Mouse (Mus musculus): ENCODE data around the gene Cideb. TPM values are rescaled to one million over a fixed set of nuclear protein-coding genes. Genes with fewer than 3 reads are reported as not detected.

Gene Cideb
- polyA plus RNA-seq (2011; ENCODE audit: insufficient read depth, insufficient read length, low replicate concordance, missing spikeins) = 1.6 TPM in 1 of 2 replicates, not detected in the other

- no peak within 1 kb of the TSS for H3K4me3 ChIP-seq (replicated peaks; ENCODE audit: control insufficient read depth, low read depth, low read length)
- no peak within 1 kb of the TSS for H3K27ac ChIP-seq (ENCODE audit: control insufficient read depth, insufficient read depth, low read depth, low read length, poor library complexity)
- TF ChIP-seq CTCF (IDR thresholded peaks at IDR 0.05; ENCODE audit: control insufficient read depth, insufficient read depth, low read length) (peak; percentile 41), POLR2A (IDR thresholded peaks at IDR 0.05; ENCODE audit: borderline replicate concordance, control insufficient read depth, low read depth, low read length) (no peak)
- WGBS = 11% methylated on average over 8 of the region's 8 CpGs
- H3K4me1 ChIP-seq (ENCODE audit: control insufficient read depth, insufficient read depth, low read length) = no peaks in the 10 kb centered on the region; the same call in 1 of the 2 replicates
These were observed at the start of gene Cideb for GRCm38 (mm10) chr14:55758363-55758784. Cideb (minus strand) TSS chr14:55758458.

DNA sequence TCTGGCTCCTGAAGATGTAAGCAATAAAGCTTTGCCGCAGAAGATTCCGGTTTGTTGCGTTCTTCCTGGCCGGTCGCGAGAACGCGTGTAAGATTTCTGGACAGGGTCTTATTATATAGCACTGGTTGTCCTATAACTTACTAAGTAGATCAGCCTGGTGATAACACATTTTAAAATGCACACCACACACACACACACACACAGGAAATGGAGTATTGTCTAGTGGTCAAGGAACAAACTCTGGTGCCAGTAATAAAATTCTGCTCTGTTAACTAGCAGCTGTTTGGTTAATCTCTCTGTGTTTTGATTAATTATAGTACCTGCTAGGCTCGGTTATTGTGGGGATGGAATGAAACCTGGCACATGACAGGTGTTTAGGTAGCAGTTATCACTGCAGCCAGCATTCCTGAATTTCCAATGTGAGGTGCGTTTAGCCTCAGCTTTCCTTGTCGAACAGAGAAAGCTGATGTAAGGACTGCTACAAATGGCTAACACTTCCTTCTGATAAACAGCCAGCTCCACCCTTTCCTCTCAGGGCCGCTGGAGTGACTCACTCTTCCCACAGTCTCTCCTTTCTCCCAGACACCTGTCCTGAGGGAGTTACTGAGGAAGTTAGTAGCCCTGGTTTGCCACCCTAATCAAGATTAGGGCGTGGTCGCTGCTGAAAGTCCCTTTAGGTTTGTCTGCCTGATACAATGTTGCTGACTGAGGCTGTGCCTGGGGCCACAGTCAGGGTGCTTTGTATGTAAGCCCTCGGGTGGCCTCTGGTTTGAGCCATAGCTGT lies 37.3 kb upstream of the Cideb start:
- Histone ChIP-seq H3K27ac (ENCODE audit: control insufficient read depth, insufficient read depth, low read depth, low read length, poor library complexity) (no peak overlapping the region), H3K4me1 (ENCODE audit: control insufficient read depth, insufficient read depth, low read length) (no peaks in the 10 kb centered on the region), H3K4me3 (replicated peaks; ENCODE audit: control insufficient read depth, low read depth, low read length) (no peak overlapping the region)
- TF ChIP-seq CTCF (IDR thresholded peaks at IDR 0.05; ENCODE audit: control insufficient read depth, insufficient read depth, low read length) = no peak
- TF ChIP-seq POLR2A (IDR thresholded peaks at IDR 0.05; ENCODE audit: borderline replicate concordance, control insufficient read depth, low read depth, low read length) = no peak
- WGBS = 63% methylated on average over 15 of the region's 15 CpGs

- TF ChIP-seq POLR2A (IDR thresholded peaks at IDR 0.05; ENCODE audit: borderline replicate concordance, control insufficient read depth, low read depth, low read length) (no peak), CTCF (IDR thresholded peaks at IDR 0.05; ENCODE audit: control insufficient read depth, insufficient read depth, low read length) (no peak)
- no peak overlapping the region for H3K27ac ChIP-seq (ENCODE audit: control insufficient read depth, insufficient read depth, low read depth, low read length, poor library complexity)
- WGBS = 52% methylated on average over 2 of the region's 2 CpGs
- no peaks in the 10 kb centered on the region for H3K4me1 ChIP-seq (ENCODE audit: control insufficient read depth, insufficient read depth, low read length)
- H3K4me3 ChIP-seq (replicated peaks; ENCODE audit: control insufficient read depth, low read depth, low read length) = no peak overlapping the region
These were observed 35.7 kb upstream of the Cideb start for GRCm38 (mm10) chr14:55793946-55794345.

DNA sequence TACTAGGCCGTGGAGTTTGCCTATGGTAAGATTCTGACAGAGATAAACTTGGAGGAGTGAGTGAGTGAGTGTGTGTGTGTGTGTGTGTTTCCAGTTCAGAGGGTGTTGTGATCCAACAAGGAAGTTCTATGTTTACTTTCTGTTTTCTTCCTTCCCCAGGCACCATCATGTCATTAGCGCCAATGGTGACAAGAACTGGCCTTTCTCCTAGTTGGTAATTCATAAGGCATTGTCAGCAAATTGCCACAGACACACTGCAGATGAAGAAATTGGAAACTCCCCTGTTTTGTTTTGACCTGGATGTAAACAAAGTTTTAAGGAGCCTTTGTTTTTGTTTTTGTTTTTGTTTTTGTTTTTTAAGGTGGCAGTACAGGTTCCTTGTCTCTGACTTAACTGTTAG lies 35.2 kb upstream of the Cideb start:
- WGBS = 53% methylated on average over 2 of the region's 2 CpGs
- Histone ChIP-seq H3K4me1 (ENCODE audit: control insufficient read depth, insufficient read depth, low read length) (no peaks in the 10 kb centered on the region), H3K4me3 (replicated peaks; ENCODE audit: control insufficient read depth, low read depth, low read length) (no peak overlapping the region), H3K27ac (ENCODE audit: control insufficient read depth, insufficient read depth, low read depth, low read length, poor library complexity) (no peak overlapping the region)
- TF ChIP-seq POLR2A (IDR thresholded peaks at IDR 0.05; ENCODE audit: borderline replicate concordance, control insufficient read depth, low read depth, low read length) (no peak), CTCF (IDR thresholded peaks at IDR 0.05; ENCODE audit: control insufficient read depth, insufficient read depth, low read length) (no peak)

DNA sequence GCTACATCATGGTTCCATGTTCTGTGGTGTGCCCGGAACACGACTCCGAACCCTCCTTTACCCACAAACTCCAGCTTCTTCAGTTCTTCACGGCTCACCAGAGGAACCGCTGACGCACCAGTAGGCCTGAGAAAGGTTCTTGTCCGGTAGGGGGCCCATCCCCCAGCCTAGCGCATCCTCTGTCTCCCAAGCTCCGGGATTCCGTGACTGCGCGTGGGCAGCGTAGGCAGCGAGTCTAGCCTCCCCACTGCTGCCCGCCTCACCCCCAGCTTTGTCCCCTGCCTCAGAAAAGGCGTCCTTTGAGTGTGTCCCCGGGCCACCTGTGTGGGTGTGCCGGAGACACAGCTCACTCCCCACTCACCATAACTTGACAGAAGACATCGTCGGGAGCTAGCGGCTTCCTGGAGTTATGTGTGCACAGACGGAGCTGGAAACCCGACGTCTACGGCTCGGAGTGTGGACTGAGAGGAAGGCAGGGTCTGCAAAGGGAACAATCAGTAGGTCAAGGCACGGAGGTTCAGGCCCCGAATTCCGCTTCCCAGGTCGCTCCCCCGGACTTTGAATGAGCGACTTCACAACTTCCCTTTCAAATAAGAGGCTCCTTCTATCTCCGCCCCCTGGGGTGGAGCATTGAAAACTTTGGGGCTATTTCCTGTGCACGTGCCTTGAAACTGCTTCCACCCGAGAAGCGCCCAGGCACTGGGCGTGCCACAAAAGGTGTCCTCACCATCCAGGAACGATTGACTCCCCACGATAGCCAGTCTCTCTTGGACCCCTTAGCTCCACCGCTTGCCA lies 30.2 kb upstream of the Cideb start, which contains the start of gene Ripk3:
Gene Ripk3, minus strand, starts transcription at position 610 of the 795 bp plus-strand sequence.
- WGBS = 2% methylated on average over 40 of the region's 40 CpGs
- H3K27ac ChIP-seq (ENCODE audit: control insufficient read depth, insufficient read depth, low read depth, low read length, poor library complexity) = peak within 1 kb of the TSS; percentile 10; the same call in 1 of the 2 replicates
- peak within 1 kb of the TSS; percentile 75 for H3K4me3 ChIP-seq (replicated peaks; ENCODE audit: control insufficient read depth, low read depth, low read length)
- H3K4me1 ChIP-seq (ENCODE audit: control insufficient read depth, insufficient read depth, low read length) = peaks cover 1% of the 10 kb centered on the region; the same call in 1 of the 2 replicates
- TF ChIP-seq POLR2A (IDR thresholded peaks at IDR 0.05; ENCODE audit: borderline replicate concordance, control insufficient read depth, low read depth, low read length) (peak; percentile 39), CTCF (IDR thresholded peaks at IDR 0.05; ENCODE audit: control insufficient read depth, insufficient read depth, low read length) (no peak)

GRCm38 (mm10) chr14:55787731-55788130 lies 29.5 kb upstream of the Cideb start:
- H3K4me3 ChIP-seq (replicated peaks; ENCODE audit: control insufficient read depth, low read depth, low read length) = peak overlapping the region; percentile 75
- no peak for TF ChIP-seq CTCF (IDR thresholded peaks at IDR 0.05; ENCODE audit: control insufficient read depth, insufficient read depth, low read length)
- TF ChIP-seq POLR2A (IDR thresholded peaks at IDR 0.05; ENCODE audit: borderline replicate concordance, control insufficient read depth, low read depth, low read length) = no peak
- WGBS = 50% methylated on average over 11 of the region's 11 CpGs
- peaks cover 1% of the 10 kb centered on the region; the same call in 1 of the 2 replicates for H3K4me1 ChIP-seq (ENCODE audit: control insufficient read depth, insufficient read depth, low read length)
- H3K27ac ChIP-seq (ENCODE audit: control insufficient read depth, insufficient read depth, low read depth, low read length, poor library complexity) = no peak overlapping the region

DNA sequence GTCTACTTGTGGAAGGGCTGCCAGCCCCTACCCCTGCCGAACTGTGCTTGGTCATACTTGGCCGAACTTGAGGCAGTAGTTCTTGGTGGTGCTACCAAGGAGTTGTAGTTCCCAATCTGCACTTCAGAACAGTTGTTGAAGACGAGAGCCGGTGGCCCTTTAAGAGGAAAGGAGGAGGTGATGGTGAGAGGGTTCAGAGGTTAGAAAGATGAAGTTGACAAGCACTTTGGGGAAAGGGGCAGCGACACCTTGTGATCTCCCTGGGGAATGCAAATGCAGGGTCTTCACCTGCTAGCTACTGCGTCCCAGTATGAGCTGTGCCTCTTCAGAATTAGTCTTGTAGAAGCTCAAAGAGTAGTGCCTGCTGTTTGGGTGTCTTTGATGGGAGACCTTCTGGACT lies 26.9 kb upstream of the Cideb start:
- H3K4me3 ChIP-seq (replicated peaks; ENCODE audit: control insufficient read depth, low read depth, low read length) = no peak overlapping the region
- TF ChIP-seq CTCF (IDR thresholded peaks at IDR 0.05; ENCODE audit: control insufficient read depth, insufficient read depth, low read length) = no peak
- TF ChIP-seq POLR2A (IDR thresholded peaks at IDR 0.05; ENCODE audit: borderline replicate concordance, control insufficient read depth, low read depth, low read length) = no peak
- H3K4me1 ChIP-seq (ENCODE audit: control insufficient read depth, insufficient read depth, low read length) = peaks cover 3% of the 10 kb centered on the region; the same call in 1 of the 2 replicates
- H3K27ac ChIP-seq (ENCODE audit: control insufficient read depth, insufficient read depth, low read depth, low read length, poor library complexity) = no peak overlapping the region
- WGBS = 73% methylated on average over 6 of the region's 6 CpGs

DNA sequence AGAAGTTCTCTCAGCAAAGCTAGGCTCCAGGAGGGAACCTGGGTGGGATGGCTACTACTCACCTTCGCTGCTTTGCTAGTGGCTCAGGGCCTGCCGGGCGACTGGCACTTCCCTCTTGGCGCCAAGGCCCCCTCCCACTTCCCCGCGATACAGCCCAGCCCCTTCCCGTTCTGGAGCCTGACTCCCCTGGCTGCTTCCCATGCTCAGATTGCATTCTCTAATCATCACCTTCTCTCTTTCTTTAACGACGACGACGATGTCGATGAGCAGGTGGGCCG lies 25.6 kb upstream of the Cideb start, which contains the start of gene Adcy4:
Gene Adcy4, minus strand, starts transcription at position 138 of the 278 bp plus-strand sequence.
- 0 out of 2 replicates have a peak within 1 kb of the TSS, but pooled peaks have one; percentile 19 for H3K27ac ChIP-seq (ENCODE audit: control insufficient read depth, insufficient read depth, low read depth, low read length, poor library complexity)
- WGBS = 46% methylated on average over 13 of the region's 13 CpGs
- no peak for TF ChIP-seq CTCF (IDR thresholded peaks at IDR 0.05; ENCODE audit: control insufficient read depth, insufficient read depth, low read length)
- TF ChIP-seq POLR2A (IDR thresholded peaks at IDR 0.05; ENCODE audit: borderline replicate concordance, control insufficient read depth, low read depth, low read length) = no peak
- no peak within 1 kb of the TSS for H3K4me3 ChIP-seq (replicated peaks; ENCODE audit: control insufficient read depth, low read depth, low read length)
- H3K4me1 ChIP-seq (ENCODE audit: control insufficient read depth, insufficient read depth, low read length) = peaks cover 3% of the 10 kb centered on the region; the same call in 1 of the 2 replicates
